Mouse (Mus musculus) midbrain, embryonic 10.5 days (tissue): ENCODE measurements around the gene Phgdh. TPM values are rescaled to one million over a fixed set of nuclear protein-coding genes. Genes with fewer than 3 reads are reported as not detected.
A peak's percentile ranks its signal among the peaks of the same experiment; 100 is the strongest.

Source experiments
- DNase-seq: peaks from one replicate; pipeline ENCODE4 v3.0.0-alpha.2; 2017; ENCODE audit warnings: low spot score
- H3K27ac ChIP-seq: fragments of 300-500 bp; sonication (generic); replicated peaks from 2 replicates; pipeline ENCODE4 v1.5.1; 2016; ENCODE audit warnings: mild to moderate bottlenecking
- H3K27me3 ChIP-seq: fragments of 300-500 bp; sonication (generic); 2 replicates; pipeline ENCODE4 v1.6.1; 2016; ENCODE audit warnings: low read depth, mild to moderate bottlenecking; ENCODE audit not compliant: poor library complexity, severe bottlenecking
- H3K36me3 ChIP-seq: fragments of 300-500 bp; sonication (generic); 2 replicates; pipeline ENCODE4 v1.6.1; 2016; ENCODE audit warnings: mild to moderate bottlenecking, moderate library complexity
- H3K4me1 ChIP-seq: fragments of 300-500 bp; sonication (generic); 2 replicates; pipeline ENCODE4 v1.6.1; 2016
- H3K4me3 ChIP-seq: fragments of 300-500 bp; sonication (generic); 2 replicates; pipeline ENCODE4 v1.5.1; 2016; ENCODE audit warnings: mild to moderate bottlenecking, moderate library complexity
- H3K9me3 ChIP-seq: fragments of 300-500 bp; sonication (generic); replicated peaks from 2 replicates; pipeline ENCODE4 v1.6.1; 2016; ENCODE audit warnings: mild to moderate bottlenecking
- WGBS: fragments of 180-500 bp; shearing (Covaris S2); methylation state at CpG from one replicate; pipeline ENCODE4 v1.1.7; 2016; 5-methylcytosine and 5-hydroxymethylcytosine counted together
- polyA plus RNA-seq: library from polyadenylated mRNA; unstranded; fragments of >200 nt; fragmentation: Nextera tagmentation; extraction: Ambion mirVana; gene quantifications from 2 replicates; pipeline ENCODE4 v1.2.1, GENCODE M21; 2016

Phgdh gene
- polyA plus RNA-seq, 1 experiment from 2014 or later, result 388 TPM

DNA sequence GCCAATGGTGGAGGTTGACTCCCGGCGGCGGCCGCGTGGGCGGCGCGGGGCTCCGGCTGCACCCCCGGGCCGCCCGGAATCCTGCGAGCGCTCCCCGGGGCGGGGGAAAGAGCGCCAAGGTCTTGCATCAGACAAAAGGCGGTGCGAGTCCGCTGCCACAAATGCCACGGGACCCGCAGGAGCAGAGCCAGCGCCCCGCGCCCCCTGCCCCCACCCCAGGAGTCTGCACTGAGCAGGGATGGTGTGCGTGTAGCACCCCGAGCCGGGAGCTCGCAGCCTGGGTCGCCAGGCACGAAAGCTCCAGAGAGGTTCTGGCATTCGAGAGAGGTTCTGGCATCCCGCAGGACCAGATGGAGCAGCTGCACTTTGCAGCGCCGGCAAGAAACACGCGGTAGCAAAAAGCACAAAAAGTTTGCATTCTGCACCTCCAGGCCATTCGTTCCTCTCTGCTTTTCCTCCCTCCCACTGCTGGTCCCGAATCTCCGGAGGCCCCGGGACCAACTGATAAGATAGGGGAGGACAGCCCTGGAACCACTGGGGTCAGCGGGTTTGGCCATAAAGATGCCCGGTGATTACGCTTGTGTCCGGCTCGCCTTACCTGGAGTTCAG is 589 bp downstream of the Phgdh start:
- Histone ChIP-seq H3K36me3 (peaks cover 13% of the 10 kb centered on the region), H3K4me3 (peak overlapping the region; percentile 74), H3K4me1 (peaks cover 47% of the 10 kb centered on the region), H3K9me3 (no peaks in the 10 kb centered on the region), H3K27ac (peak overlapping the region; percentile 91), H3K27me3 (no peaks in the 10 kb centered on the region)
- under 1% methylated on average over 46 of the region's 46 CpGs for WGBS
- peak; percentile 68 for DNase-seq

DNA sequence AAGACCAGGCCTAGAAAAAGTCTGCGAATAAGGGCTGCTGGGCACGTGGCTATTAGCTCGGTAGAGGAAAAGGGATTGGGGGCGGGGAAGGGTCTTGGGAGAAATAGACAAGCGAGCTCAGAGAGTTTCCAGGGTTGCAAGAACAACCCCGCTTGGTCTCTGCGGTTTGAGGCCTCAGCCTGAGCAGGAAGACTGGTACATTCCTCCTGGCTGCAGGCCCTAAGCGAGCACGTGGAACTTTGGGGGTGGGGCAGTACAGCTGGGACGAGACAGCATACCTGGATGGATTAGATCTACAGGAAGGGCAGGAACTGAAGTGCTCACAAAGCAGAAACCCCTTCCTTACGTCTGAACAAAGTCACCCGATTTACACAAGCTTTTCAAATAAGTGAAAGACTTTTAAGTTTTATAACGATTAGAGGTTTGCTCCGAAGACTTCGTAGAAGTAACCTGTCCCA is 1.2 kb downstream of the Phgdh start:
- Histone ChIP-seq H3K36me3 (peaks cover 18% of the 10 kb centered on the region), H3K4me1 (peaks cover 47% of the 10 kb centered on the region), H3K27ac (peak overlapping the region; percentile 91), H3K9me3 (no peaks in the 10 kb centered on the region), H3K4me3 (peak overlapping the region; percentile 74), H3K27me3 (no peaks in the 10 kb centered on the region)
- WGBS, result 5% methylated on average over 15 of the region's 15 CpGs
- DNase-seq, result peak; percentile 47

- peak overlapping the region; percentile 74; the same call in 1 of the 2 replicates for H3K4me3 ChIP-seq
- H3K4me1 ChIP-seq, result peaks cover 47% of the 10 kb centered on the region
- 84% methylated on average over 22 of the region's 22 CpGs for WGBS
- peak overlapping the region; percentile 28; the same call in 1 of the 2 replicates for H3K27ac ChIP-seq
- no peaks in the 10 kb centered on the region for H3K27me3 ChIP-seq
- no peak for DNase-seq
- peaks cover 34% of the 10 kb centered on the region for H3K36me3 ChIP-seq
- no peaks in the 10 kb centered on the region for H3K9me3 ChIP-seq
Observed at GRCm38 (mm10) chr3:98336661-98337654, 2.8 kb downstream of the Phgdh start.

- Histone ChIP-seq H3K36me3 (peaks cover 45% of the 10 kb centered on the region), H3K27me3 (no peaks in the 10 kb centered on the region), H3K27ac (peak overlapping the region; percentile 28; the same call in 1 of the 2 replicates), H3K4me3 (no peak overlapping the region), H3K4me1 (peaks cover 47% of the 10 kb centered on the region), H3K9me3 (no peaks in the 10 kb centered on the region)
- WGBS, result 81% methylated on average over 7 of the region's 7 CpGs
- DNase-seq, result no peak
Observed at GRCm38 (mm10) chr3:98335886-98336285, 3.9 kb downstream of the Phgdh start.

DNA sequence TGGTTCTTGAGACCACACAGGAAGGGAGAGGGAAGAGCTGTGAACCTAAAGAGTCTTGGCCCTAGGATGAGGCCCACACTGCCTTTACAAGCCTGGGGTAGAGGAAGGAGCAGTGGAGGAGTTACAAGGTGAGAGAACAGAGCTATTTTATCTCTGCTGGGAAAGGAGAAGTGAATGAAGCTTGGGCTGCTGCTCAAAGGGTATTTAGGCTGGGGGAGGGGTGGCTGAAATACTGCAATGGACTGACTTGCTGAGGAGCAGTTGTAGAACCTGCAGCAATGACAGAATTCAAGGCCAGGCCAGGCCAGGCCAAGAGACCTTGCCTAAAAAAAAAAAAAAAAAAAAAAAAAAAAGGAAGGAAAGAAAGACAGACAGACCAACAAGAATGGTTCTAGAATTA is 4.5 kb downstream of the Phgdh start:
- H3K4me3 ChIP-seq, result no peak overlapping the region
- H3K27ac ChIP-seq, result no peak overlapping the region
- no peaks in the 10 kb centered on the region for H3K9me3 ChIP-seq
- DNase-seq, result no peak
- peaks cover 47% of the 10 kb centered on the region for H3K4me1 ChIP-seq
- H3K27me3 ChIP-seq, result no peaks in the 10 kb centered on the region
- H3K36me3 ChIP-seq, result peaks cover 51% of the 10 kb centered on the region

GRCm38 (mm10) chr3:98334010-98334409 is 5.8 kb downstream of the Phgdh start:
- Histone ChIP-seq H3K4me3 (no peak overlapping the region), H3K27ac (no peak overlapping the region), H3K27me3 (no peaks in the 10 kb centered on the region), H3K9me3 (no peaks in the 10 kb centered on the region), H3K4me1 (peaks cover 40% of the 10 kb centered on the region), H3K36me3 (peaks cover 64% of the 10 kb centered on the region)
- no peak for DNase-seq
- WGBS, result 95% methylated on average over 2 of the region's 2 CpGs

DNA sequence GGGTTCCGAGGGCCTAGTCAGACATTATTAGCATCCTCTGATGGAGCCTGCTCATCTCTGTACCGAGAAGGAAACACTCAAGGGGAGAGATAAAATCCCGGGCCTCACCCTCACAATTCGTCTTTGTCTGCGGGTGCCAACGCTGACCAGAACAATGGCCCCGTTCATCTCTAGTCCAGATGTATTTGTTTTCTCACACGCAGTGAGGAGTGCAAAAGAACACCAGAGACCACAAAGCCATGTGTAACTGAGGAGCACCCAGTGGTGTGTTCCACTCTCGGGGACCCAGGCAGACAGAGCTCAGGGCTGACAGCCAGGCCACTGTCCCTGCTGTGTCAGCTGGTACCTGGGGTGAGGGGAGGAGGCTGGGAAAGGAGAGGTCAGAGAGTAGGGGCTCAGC is 15.6 kb downstream of the Phgdh start:
- no peak overlapping the region for H3K4me3 ChIP-seq
- H3K9me3 ChIP-seq, result no peaks in the 10 kb centered on the region
- 80% methylated on average over 9 of the region's 9 CpGs for WGBS
- H3K36me3 ChIP-seq, result peaks cover 95% of the 10 kb centered on the region
- H3K27ac ChIP-seq, result peak overlapping the region; percentile 24; the same call in 1 of the 2 replicates
- H3K27me3 ChIP-seq, result no peaks in the 10 kb centered on the region
- no peak for DNase-seq
- peaks cover 28% of the 10 kb centered on the region for H3K4me1 ChIP-seq

- peaks cover 48% of the 10 kb centered on the region for H3K4me1 ChIP-seq
- no peaks in the 10 kb centered on the region for H3K27me3 ChIP-seq
- 92% methylated on average over 5 of the region's 5 CpGs for WGBS
- no peak overlapping the region for H3K27ac ChIP-seq
- no peaks in the 10 kb centered on the region for H3K9me3 ChIP-seq
- DNase-seq, result no peak
- H3K36me3 ChIP-seq, result peaks cover 92% of the 10 kb centered on the region
- H3K4me3 ChIP-seq, result no peak overlapping the region
Observed at GRCm38 (mm10) chr3:98322209-98322608, 17.6 kb downstream of the Phgdh start.

DNA sequence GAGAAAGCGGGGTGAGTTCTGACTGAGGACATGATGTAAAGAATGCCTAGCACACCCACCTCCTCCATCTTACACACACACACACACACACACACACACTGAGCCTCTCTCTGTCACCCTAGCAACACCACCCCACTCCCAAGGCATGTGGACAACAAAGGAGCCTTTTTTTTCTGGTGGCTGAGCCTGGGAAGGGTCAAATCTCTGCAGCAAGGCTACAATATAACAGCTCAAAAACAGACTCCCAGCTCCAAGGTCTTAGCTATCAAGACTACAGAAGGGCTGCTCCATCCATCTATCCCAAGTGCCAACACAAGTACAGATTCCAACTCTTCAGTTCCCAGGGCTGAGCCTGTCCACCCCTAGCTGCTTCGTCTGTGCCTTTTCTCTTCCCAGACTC is 20.6 kb downstream of the Phgdh start:
- Histone ChIP-seq H3K36me3 (peaks cover 90% of the 10 kb centered on the region), H3K9me3 (no peaks in the 10 kb centered on the region), H3K4me1 (peaks cover 47% of the 10 kb centered on the region), H3K27ac (peak overlapping the region; percentile 89), H3K27me3 (no peaks in the 10 kb centered on the region), H3K4me3 (no peak overlapping the region)
- peak; percentile 86 for DNase-seq
- WGBS, result 17% methylated on average over 2 of the region's 2 CpGs

DNA sequence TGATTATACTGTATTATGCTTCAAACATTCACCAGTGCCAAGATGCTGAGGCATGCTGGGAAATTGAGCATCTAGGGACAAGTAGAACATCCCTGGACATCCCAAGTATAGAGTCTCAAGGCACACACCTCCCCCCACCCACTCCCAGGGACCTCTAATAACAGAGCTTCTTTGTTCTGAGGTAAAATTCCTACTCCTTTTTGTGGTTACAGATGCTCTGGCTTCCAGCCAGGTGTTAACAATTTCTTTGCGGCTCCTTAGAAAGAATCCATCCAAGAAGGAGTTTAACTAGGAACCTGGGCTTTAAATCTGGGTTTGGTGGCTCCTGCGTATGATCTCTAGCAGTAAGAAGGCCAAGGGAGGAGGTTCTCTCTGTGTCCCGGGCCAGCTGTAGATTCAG is 22.6 kb downstream of the Phgdh start:
- Histone ChIP-seq H3K27me3 (no peaks in the 10 kb centered on the region), H3K4me3 (no peak overlapping the region), H3K27ac (peak overlapping the region; percentile 89), H3K9me3 (no peaks in the 10 kb centered on the region), H3K36me3 (peaks cover 86% of the 10 kb centered on the region), H3K4me1 (peaks cover 47% of the 10 kb centered on the region)
- no peak for DNase-seq
- 92% methylated on average over 3 of the region's 3 CpGs for WGBS

DNA sequence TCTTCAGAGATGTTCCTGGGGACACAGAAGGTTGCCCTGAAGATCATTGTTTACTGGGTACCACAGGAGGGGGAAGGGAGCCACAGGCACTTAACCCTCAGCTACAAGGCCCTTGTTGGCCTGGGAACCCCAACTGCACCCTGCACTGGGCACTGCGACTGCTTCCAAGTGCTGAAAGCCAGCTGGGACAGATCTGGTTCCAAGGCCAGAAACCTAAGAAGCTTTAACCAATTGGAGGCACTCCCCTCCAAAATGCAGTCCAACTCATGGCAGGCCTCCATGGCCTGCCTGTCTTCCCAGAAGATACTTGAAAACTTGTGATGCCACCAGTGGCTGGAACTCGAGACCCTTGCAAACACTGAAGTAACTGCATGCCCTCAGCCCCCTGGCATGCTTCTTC is 24.6 kb downstream of the Phgdh start:
- Histone ChIP-seq H3K27ac (no peak overlapping the region), H3K36me3 (peaks cover 71% of the 10 kb centered on the region), H3K9me3 (no peaks in the 10 kb centered on the region), H3K4me1 (peaks cover 34% of the 10 kb centered on the region), H3K4me3 (no peak overlapping the region), H3K27me3 (no peaks in the 10 kb centered on the region)
- DNase-seq, result no peak
- WGBS, result 90% methylated on average over 2 of the region's 2 CpGs

- H3K27ac ChIP-seq, result peak overlapping the region; percentile 57; the same call in 1 of the 2 replicates
- WGBS, result 76% methylated on average over 9 of the region's 9 CpGs
- peaks cover 59% of the 10 kb centered on the region for H3K36me3 ChIP-seq
- no peaks in the 10 kb centered on the region for H3K27me3 ChIP-seq
- peaks cover 18% of the 10 kb centered on the region for H3K4me1 ChIP-seq
- H3K9me3 ChIP-seq, result no peaks in the 10 kb centered on the region
- no peak for DNase-seq
- H3K4me3 ChIP-seq, result no peak overlapping the region
Observed at GRCm38 (mm10) chr3:98313294-98314155, 26.3 kb downstream of the Phgdh start.
